8 mouse cellular contexts compared by ENCODE assay signal in genomic region chr8:70595811-70596210, GRCm38 (mm10). TPM values are rescaled to one million over a fixed set of nuclear protein-coding genes. Genes with fewer than 3 reads are reported as not detected.
DNase-seq lines count a peak whose midpoint lies in the region; ATAC-seq and TF ChIP-seq lines count a peak whose summit lies in the region.
"Had no signal": no experiment of that assay in that cellular context is flagged by ENCODE, and none has a peak within 500 bp of the region (broad histone marks: within the 10 kb centered on the region; RNA-seq: fewer than 3 reads in every experiment).

No protein-coding gene starts in this region.

- H3K36me3 ChIP-seq in kidney, embryonic 16.5 days (ENCODE audit: insufficient read depth, low read length): peaks cover 22% of the 10 kb centered on the region
- peaks cover 5% of the 10 kb centered on the region; the same call in 1 of the 2 replicates for H3K36me3 ChIP-seq in ES-Bruce4 (ENCODE audit: control insufficient read depth, insufficient read depth, low read length, poor library complexity, severe bottlenecking)
- peaks cover 62% of the 10 kb centered on the region for H3K36me3 ChIP-seq in embryonic facial prominence, embryonic 10.5 days (replicated peaks)
- H3K36me3 ChIP-seq in limb, embryonic 12.5 days: peaks cover 51% of the 10 kb centered on the region

- peak overlapping the region; percentile 76; the same call in 1 of the 2 replicates for H3K9ac ChIP-seq in kidney, embryonic 16.5 days (replicated peaks; ENCODE audit: low read length)
- 0 out of 2 replicates have a peak overlapping the region, but pooled peaks have one; percentile 78 for H3K9ac ChIP-seq in ES-Bruce4 (ENCODE audit: low read depth, poor library complexity, severe bottlenecking)
- no peak overlapping the region for H3K9ac ChIP-seq in limb, embryonic 12.5 days (replicated peaks)

- no peak for ATAC-seq in kidney, embryonic 16.5 days (ENCODE audit: low FRiP score, low TSS enrichment)
- ATAC-seq in limb, embryonic 12.5 days (ENCODE audit: insufficient number of reproducible peaks, insufficient read depth, low FRiP score, low TSS enrichment, low read depth): no peak

- peak overlapping the region; percentile 99; the same call in 1 of the 2 replicates for H3K4me2 ChIP-seq in kidney, embryonic 16.5 days (replicated peaks; ENCODE audit: low read depth, low read length)
- peak overlapping the region; percentile 96 for H3K4me2 ChIP-seq in limb, embryonic 12.5 days

- H3K9me3 ChIP-seq in kidney, embryonic 16.5 days (ENCODE audit: low read length): no peaks in the 10 kb centered on the region
- no peaks in the 10 kb centered on the region for H3K9me3 ChIP-seq in ES-Bruce4 (replicated peaks; ENCODE audit: control insufficient read depth, insufficient read depth, low read length, poor library complexity, severe bottlenecking)
- no peaks in the 10 kb centered on the region for H3K9me3 ChIP-seq in embryonic facial prominence, embryonic 10.5 days
- no peaks in the 10 kb centered on the region for H3K9me3 ChIP-seq in limb, embryonic 12.5 days

- WGBS in kidney, embryonic 16.5 days: 92% methylated on average over 12 of the region's 12 CpGs
- 94% methylated on average over 12 of the region's 12 CpGs for WGBS in embryonic facial prominence, embryonic 10.5 days
- WGBS in limb, embryonic 12.5 days: 92% methylated on average over 12 of the region's 12 CpGs

- TF ChIP-seq CTCF in ES-Bruce4 (IDR thresholded peaks at IDR 0.05; ENCODE audit: low read depth, low read length): no peak

- TF ChIP-seq POLR2A in ES-Bruce4 (IDR thresholded peaks at IDR 0.05; ENCODE audit: insufficient read depth, low read length): no peak

- H3K27ac ChIP-seq in kidney, embryonic 16.5 days (ENCODE audit: low read length): no peak overlapping the region
- no peak overlapping the region for H3K27ac ChIP-seq in ES-Bruce4 (ENCODE audit: insufficient read depth, low read length)
- H3K27ac ChIP-seq in embryonic facial prominence, embryonic 10.5 days (replicated peaks): no peak overlapping the region
- no peak overlapping the region for H3K27ac ChIP-seq in limb, embryonic 12.5 days

- no peaks in the 10 kb centered on the region for H3K27me3 ChIP-seq in kidney, embryonic 16.5 days (ENCODE audit: insufficient read depth, low read length)
- H3K27me3 ChIP-seq in ES-Bruce4 (ENCODE audit: control insufficient read depth, insufficient read depth, low read length, poor library complexity, severe bottlenecking): no peaks in the 10 kb centered on the region
- peaks cover 40% of the 10 kb centered on the region for H3K27me3 ChIP-seq in embryonic facial prominence, embryonic 10.5 days (replicated peaks; ENCODE audit: low read depth, poor library complexity, severe bottlenecking)
- no peaks in the 10 kb centered on the region; the same call in 1 of the 2 replicates for H3K27me3 ChIP-seq in limb, embryonic 12.5 days

- H3K4me1 ChIP-seq in kidney, embryonic 16.5 days (ENCODE audit: insufficient read depth, low read length): peaks cover 69% of the 10 kb centered on the region
- peaks cover 6% of the 10 kb centered on the region for H3K4me1 ChIP-seq in ES-Bruce4 (ENCODE audit: control insufficient read depth, insufficient read depth, low read length)
- peaks cover 82% of the 10 kb centered on the region for H3K4me1 ChIP-seq in embryonic facial prominence, embryonic 10.5 days
- peaks cover 75% of the 10 kb centered on the region for H3K4me1 ChIP-seq in limb, embryonic 12.5 days (replicated peaks)

- DNase-seq in kidney, adult 9 months: no peak
- DNase-seq in embryonic facial prominence, embryonic 10.5 days (ENCODE audit: low spot score): no peak
- DNase-seq in B cell, adult 2 months: no peak
- no peak for DNase-seq in cerebellum, postnatal 10 days
- DNase-seq: thymus, adult 2 months had no signal

- no peak overlapping the region for H3K4me3 ChIP-seq in kidney, embryonic 16.5 days (ENCODE audit: low read length)
- H3K4me3 ChIP-seq in ES-Bruce4 (ENCODE audit: low read depth, low read length): peak overlapping the region; percentile 80
- peak overlapping the region; percentile 85 for H3K4me3 ChIP-seq in embryonic facial prominence, embryonic 10.5 days
- peak overlapping the region; percentile 68; the same call in 1 of the 2 replicates for H3K4me3 ChIP-seq in limb, embryonic 12.5 days (replicated peaks)

- no peak for TF ChIP-seq EP300 in ES-Bruce4 (IDR thresholded peaks at IDR 0.05; ENCODE audit: insufficient read depth, low read depth, low read length)

RNA-seq across cellular contexts. Expression of gene Isyna1, which starts 1.6 kb away (rescaled TPM):
- polyA plus RNA-seq in kidney, embryonic 16.5 days (2015; fragmentation: Nextera tagmentation; extraction: Ambion mirVana): 215 and 217 TPM in 2 replicates
- polyA plus RNA-seq in ES-Bruce4 (2011; ENCODE audit: insufficient read depth, insufficient read length, low read depth, missing spikeins): 61.5 and 72.3 TPM in 2 replicates
- 184 and 187 TPM in 2 replicates for polyA plus RNA-seq in embryonic facial prominence, embryonic 10.5 days (2016; fragmentation: Nextera tagmentation; extraction: Ambion mirVana)
- 177 and 180 TPM in 2 replicates for polyA plus RNA-seq in limb, embryonic 12.5 days (2016; fragmentation: Nextera tagmentation; extraction: Ambion mirVana)

RNA-seq across cellular contexts. Expression of gene Ssbp4, which starts 12.9 kb away (rescaled TPM):
- polyA plus RNA-seq in kidney, embryonic 16.5 days (2015; fragmentation: Nextera tagmentation; extraction: Ambion mirVana): 133 and 149 TPM in 2 replicates
- 49.9 and 50.2 TPM in 2 replicates for polyA plus RNA-seq in ES-Bruce4 (2011; ENCODE audit: insufficient read depth, insufficient read length, low read depth, missing spikeins)
- 105 and 109 TPM in 2 replicates for polyA plus RNA-seq in embryonic facial prominence, embryonic 10.5 days (2016; fragmentation: Nextera tagmentation; extraction: Ambion mirVana)
- polyA plus RNA-seq in limb, embryonic 12.5 days (2016; fragmentation: Nextera tagmentation; extraction: Ambion mirVana): 137 and 151 TPM in 2 replicates

RNA-seq across cellular contexts. Expression of gene Lrrc25, which starts 20.1 kb away (rescaled TPM):
- polyA plus RNA-seq in kidney, embryonic 16.5 days (2015; fragmentation: Nextera tagmentation; extraction: Ambion mirVana): 1.8 and 1.9 TPM in 2 replicates
- polyA plus RNA-seq in ES-Bruce4 (2011; ENCODE audit: insufficient read depth, insufficient read length, low read depth, missing spikeins): not detected in 2 replicates
- polyA plus RNA-seq in embryonic facial prominence, embryonic 10.5 days (2016; fragmentation: Nextera tagmentation; extraction: Ambion mirVana): 0.77 and 0.79 TPM in 2 replicates
- 0.76 and 1.2 TPM in 2 replicates for polyA plus RNA-seq in limb, embryonic 12.5 days (2016; fragmentation: Nextera tagmentation; extraction: Ambion mirVana)

RNA-seq across cellular contexts. Expression of gene Gdf15, which starts 36.4 kb away (rescaled TPM):
- 1.0 and 1.2 TPM in 2 replicates for polyA plus RNA-seq in kidney, embryonic 16.5 days (2015; fragmentation: Nextera tagmentation; extraction: Ambion mirVana)
- polyA plus RNA-seq in ES-Bruce4 (2011; ENCODE audit: insufficient read depth, insufficient read length, low read depth, missing spikeins): 1.9 and 2.1 TPM in 2 replicates
- 0.14 TPM in 1 of 2 replicates, not detected in the other for polyA plus RNA-seq in embryonic facial prominence, embryonic 10.5 days (2016; fragmentation: Nextera tagmentation; extraction: Ambion mirVana)
- polyA plus RNA-seq in limb, embryonic 12.5 days (2016; fragmentation: Nextera tagmentation; extraction: Ambion mirVana): 0.15 TPM in 1 of 2 replicates, not detected in the other

RNA-seq across cellular contexts. Expression of gene Ell, which starts 56.6 kb away (rescaled TPM):
- polyA plus RNA-seq in kidney, embryonic 16.5 days (2015; fragmentation: Nextera tagmentation; extraction: Ambion mirVana): 24.1 and 25.1 TPM in 2 replicates
- polyA plus RNA-seq in ES-Bruce4 (2011; ENCODE audit: insufficient read depth, insufficient read length, low read depth, missing spikeins): 12.4 and 13.2 TPM in 2 replicates
- polyA plus RNA-seq in embryonic facial prominence, embryonic 10.5 days (2016; fragmentation: Nextera tagmentation; extraction: Ambion mirVana): 20.8 and 21.1 TPM in 2 replicates
- 18.7 and 21.2 TPM in 2 replicates for polyA plus RNA-seq in limb, embryonic 12.5 days (2016; fragmentation: Nextera tagmentation; extraction: Ambion mirVana)
